Mouse (Mus musculus): Measurements from ENCODE around the gene Cog5. TPM values are rescaled to one million over a fixed set of nuclear protein-coding genes. Genes with fewer than 3 reads are reported as not detected.

Cog5 gene
- total RNA-seq, 2 experiments from 2014 or later: 29.2 to 31.7 TPM

- Histone ChIP-seq H3K27ac (peak overlapping the region; percentile 40; the same call in 1 of the 2 replicates), H3K4me3 (no peak overlapping the region)
- TF ChIP-seq CTCF (IDR thresholded peaks at IDR 0.05): no peak
- intact Hi-C loops (cut with DNase I): loop anchor here (10.0 kb wide), 1 partner anchor 401 kb away; the partner anchor contains the start of gene Ccdc71l
- peak; percentile 78 for DNase-seq
Observed at GRCm38 (mm10) chr12:31973473-31974172, 319.0 kb downstream of the Cog5 start.

GRCm38 (mm10) chr12:31976544-31976943 is 321.9 kb downstream of the Cog5 start:
- Histone ChIP-seq H3K4me3 (no peak overlapping the region), H3K27ac (no peak overlapping the region)
- no peak for DNase-seq
- intact Hi-C loops (cut with DNase I): loop anchor here (10.0 kb wide), 1 partner anchor 398 kb away; the partner anchor contains the start of gene Ccdc71l
- TF ChIP-seq CTCF (IDR thresholded peaks at IDR 0.05): peak; percentile 28; the same call in 1 of the 2 replicates

GRCm38 (mm10) chr12:31977613-31978195 is 323.0 kb downstream of the Cog5 start:
- Histone ChIP-seq H3K27ac (no peak overlapping the region), H3K4me3 (no peak overlapping the region)
- TF ChIP-seq CTCF (IDR thresholded peaks at IDR 0.05): no peak
- DNase-seq: no peak
- intact Hi-C loops (cut with DNase I): loop anchor here (10.0 kb wide), 1 partner anchor 397 kb away; the partner anchor contains the start of gene Ccdc71l

- intact Hi-C loops (cut with DNase I): no loop called here
- no peak for TF ChIP-seq CTCF (IDR thresholded peaks at IDR 0.05)
- no peak overlapping the region for H3K27ac ChIP-seq
- DNase-seq: no peak
- no peak overlapping the region for H3K4me3 ChIP-seq
Observed at GRCm38 (mm10) chr12:31983238-31983637, 328.6 kb downstream of the Cog5 start.

GRCm38 (mm10) chr12:31983769-31984168 is 329.1 kb downstream of the Cog5 start:
- Histone ChIP-seq H3K27ac (no peak overlapping the region), H3K4me3 (no peak overlapping the region)
- TF ChIP-seq CTCF (IDR thresholded peaks at IDR 0.05): no peak
- intact Hi-C loops (cut with DNase I): no loop called here
- no peak for DNase-seq

GRCm38 (mm10) chr12:31984206-31984605 is 329.5 kb downstream of the Cog5 start:
- no peak for TF ChIP-seq CTCF (IDR thresholded peaks at IDR 0.05)
- no peak for DNase-seq
- Histone ChIP-seq H3K4me3 (no peak overlapping the region), H3K27ac (no peak overlapping the region)
- intact Hi-C loops (cut with DNase I): no loop called here

- H3K4me3 ChIP-seq: no peak overlapping the region
- no peak overlapping the region for H3K27ac ChIP-seq
- intact Hi-C loops (cut with DNase I): no loop called here
- no peak for TF ChIP-seq CTCF (IDR thresholded peaks at IDR 0.05)
- no peak for DNase-seq
Observed at GRCm38 (mm10) chr12:31984664-31985063, 330.0 kb downstream of the Cog5 start.

GRCm38 (mm10) chr12:31985738-31986137 is 331.1 kb downstream of the Cog5 start:
- TF ChIP-seq CTCF (IDR thresholded peaks at IDR 0.05): no peak
- intact Hi-C loops (cut with DNase I): no loop called here
- no peak overlapping the region for H3K27ac ChIP-seq
- no peak for DNase-seq
- no peak overlapping the region for H3K4me3 ChIP-seq

GRCm38 (mm10) chr12:31986463-31986862 is 331.8 kb downstream of the Cog5 start:
- no peak overlapping the region for H3K4me3 ChIP-seq
- intact Hi-C loops (cut with DNase I): no loop called here
- DNase-seq: no peak
- no peak for TF ChIP-seq CTCF (IDR thresholded peaks at IDR 0.05)
- H3K27ac ChIP-seq: no peak overlapping the region

Other genes with a start within 250 kb of the Cog5 start
- gene Cbll1, start 155.3 kb upstream of the Cog5 start, total RNA-seq (2021): 10 to 100 TPM; 12.0 to 12.3 TPM
- gene Slc26a4, start 94.9 kb upstream of the Cog5 start, total RNA-seq (2021): not detected
- 10 to 100 TPM; 29.3 to 29.8 TPM for gene Bcap29, start 20.2 kb upstream of the Cog5 start, total RNA-seq (2021)
- gene Dus4l, start within 50 bp of the Cog5 start, total RNA-seq (2021): 1 to 10 TPM; 3.2 to 5.7 TPM
- gene Gpr22, start 59.1 kb downstream of the Cog5 start, total RNA-seq (2021): not detected